Mouse (Mus musculus) granulocyte monocyte progenitor cell, adult 5-6 weeks (primary cell): ENCODE results near the gene Sec31b. TPM values are rescaled to one million over a fixed set of nuclear protein-coding genes. Genes with fewer than 3 reads are reported as not detected.

Experiments used
- ATAC-seq: replicated peaks from 2 replicates; pipeline ENCODE4 v1.8.0; 2016; ENCODE audit warnings: mild to moderate bottlenecking, moderate TSS enrichment, inconsistent platforms; ENCODE audit not compliant: poor library complexity, severe bottlenecking
- total RNA-seq, 2 experiments: library from RNA; stranded (forward) in 1 of 2; stranded (reverse) in 1 of 2; fragments of 200-712, 200-1000 nt in 1 of 2; fragments of >200 nt in 1 of 2; fragmentation: Nextera tagmentation in 1 of 2; gene quantifications; 2 replicates each; pipeline ENCODE4 v1.2.3; 2014 to 2017

The Sec31b gene
- 0.67 and 4.0 TPM in 2 replicates for total RNA-seq (2014; fragmentation: Nextera tagmentation)
- total RNA-seq (2017): 0.62 and 0.95 TPM in 2 replicates

DNA sequence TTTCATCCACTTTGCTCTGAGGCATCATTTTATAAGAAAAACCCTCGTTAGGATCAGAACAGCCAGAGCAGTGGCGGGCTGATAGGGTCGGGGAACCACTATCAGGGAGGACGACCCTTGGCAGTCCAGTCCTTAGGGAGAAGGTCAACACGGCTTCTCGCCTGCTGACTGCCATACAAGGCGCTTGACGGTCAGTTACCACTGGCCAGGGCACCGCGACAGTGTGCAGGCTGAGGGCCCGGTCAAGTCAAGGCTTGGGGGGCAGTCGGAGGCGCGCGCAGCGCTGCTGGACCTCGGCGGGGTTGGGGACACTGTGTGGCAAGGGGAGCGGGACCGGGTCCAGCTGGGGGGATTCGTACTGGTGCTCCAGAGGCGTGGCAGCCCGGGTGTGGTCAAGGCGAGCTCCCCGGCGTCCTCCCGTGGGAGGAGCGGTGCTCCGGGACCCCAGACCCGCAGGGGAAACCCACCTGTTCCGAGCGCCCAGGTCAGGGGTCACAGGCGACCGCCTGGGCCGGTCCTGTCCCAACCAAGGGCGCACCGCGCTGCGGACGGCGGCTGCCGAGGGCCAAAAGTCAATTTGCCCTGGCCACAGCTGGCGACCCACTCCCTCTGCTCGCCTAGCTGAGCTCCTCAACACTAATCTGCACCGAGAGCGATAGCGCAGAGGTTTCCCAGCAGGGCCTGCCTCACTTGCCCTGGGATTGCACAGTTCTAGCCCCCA lies at the start of gene Sec31b:
Sec31b (minus strand) TSS at position 544 of the 721 bp plus-strand sequence.
- ATAC-seq: peak; percentile 59

DNA sequence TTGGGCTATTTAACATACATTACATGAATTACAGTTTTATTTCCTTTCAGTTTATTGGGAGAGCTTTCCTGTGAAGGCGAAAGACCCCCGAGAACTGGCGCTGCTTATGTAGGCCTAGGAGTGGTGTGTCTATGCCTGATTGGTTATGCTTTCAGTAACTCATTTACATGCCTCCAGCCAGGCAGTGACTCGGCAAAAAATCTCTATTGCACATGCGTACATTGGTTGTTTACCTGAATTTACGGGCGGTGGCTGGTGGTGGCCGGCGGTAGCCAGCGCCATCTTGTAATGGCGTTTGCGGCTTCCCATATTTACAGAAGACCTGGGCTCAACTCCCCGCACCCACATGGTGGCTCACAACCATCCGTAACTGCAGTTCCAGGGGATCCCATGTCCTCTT lies 48.5 kb upstream of the Sec31b start:
- ATAC-seq: no peak

DNA sequence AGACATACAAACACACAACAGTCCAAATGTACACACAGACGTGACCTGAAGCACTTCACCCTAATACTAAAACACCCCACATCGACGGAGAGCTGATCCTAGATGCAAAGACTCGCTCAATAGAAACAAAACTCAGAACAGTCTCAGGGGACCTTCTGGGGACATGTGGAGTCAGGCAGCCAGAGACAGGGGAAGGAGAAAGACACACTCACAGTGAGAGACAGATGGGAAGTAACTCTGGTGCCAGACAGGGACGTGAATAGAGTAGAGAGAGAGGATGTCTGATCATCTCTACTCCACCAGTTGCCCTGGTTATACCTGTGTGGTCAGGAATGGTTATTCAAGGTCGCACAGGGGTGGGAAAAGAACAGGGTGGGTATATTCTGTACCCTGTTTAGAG lies 46.0 kb upstream of the Sec31b start:
- no peak for ATAC-seq

DNA sequence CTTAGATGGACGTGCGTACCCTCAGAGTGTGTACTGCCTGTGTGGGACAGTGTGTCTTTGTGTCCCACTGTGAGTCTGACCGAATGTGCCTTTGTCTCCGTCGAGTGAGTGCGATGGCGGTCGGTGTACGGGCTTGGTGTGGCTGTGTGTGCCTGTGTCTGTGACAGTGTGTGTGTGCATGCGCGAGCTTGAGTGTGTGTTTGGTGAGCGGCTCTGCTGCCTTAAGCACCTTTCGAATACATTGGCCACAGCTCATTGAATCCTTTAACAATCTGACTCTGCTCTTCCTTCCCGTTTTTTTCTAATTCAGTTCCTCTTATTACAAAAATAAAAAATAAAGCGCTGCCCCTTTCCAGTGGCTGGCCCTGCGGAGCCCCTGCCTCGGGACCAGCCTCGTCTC lies 45.3 kb upstream of the Sec31b start:
- ATAC-seq: peak; percentile 66

DNA sequence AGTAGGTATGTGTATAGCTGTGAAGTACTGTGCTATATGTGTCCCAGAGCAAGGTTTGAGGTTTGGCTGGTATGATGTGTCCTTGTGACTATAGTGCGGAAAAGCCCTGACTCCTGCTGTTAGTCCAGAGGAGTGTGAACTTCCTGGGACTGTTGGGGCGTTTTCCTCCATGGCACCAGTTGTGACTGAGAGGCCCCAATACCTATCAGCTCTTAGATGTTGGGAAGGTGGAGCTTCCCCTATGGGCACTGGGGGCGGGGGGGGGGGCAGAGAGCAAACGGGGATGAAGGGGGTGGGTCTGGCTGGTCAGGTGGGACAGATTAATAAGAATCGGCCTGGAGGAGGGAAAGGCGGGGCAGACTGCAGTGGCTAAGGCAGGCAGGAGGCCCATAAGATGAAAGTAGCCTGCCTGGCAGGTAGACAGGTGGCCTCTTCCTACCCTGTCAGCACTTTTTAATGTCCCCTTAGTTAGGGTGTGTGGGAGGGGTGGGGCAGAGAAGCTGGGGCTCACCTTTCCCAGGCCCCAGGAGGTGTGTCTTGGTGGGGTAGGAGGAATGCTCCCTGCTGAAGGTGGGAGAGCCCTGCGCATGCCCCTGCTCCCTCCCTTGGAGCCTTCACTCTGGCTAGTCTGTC lies 44.0 kb upstream of the Sec31b start:
- ATAC-seq: no peak

DNA sequence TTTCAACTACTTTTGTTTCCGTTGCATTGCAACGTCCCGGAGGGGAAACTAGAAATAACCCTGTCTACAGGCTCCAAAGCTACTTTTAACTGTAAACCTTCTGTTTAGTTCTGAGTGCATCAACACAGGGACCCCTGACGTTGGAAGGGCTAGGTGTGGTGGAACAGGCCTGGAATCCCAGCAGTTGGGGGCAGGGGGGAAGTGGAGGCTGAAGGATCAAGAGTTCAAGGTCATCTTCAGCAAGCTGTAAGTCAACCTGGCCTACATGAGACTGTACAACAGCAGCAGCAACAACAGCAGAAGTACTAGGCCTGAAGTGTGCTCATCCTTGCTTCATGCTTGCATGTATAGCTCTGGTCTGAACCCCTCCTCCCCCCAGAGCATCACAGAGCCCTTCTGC lies 42.4 kb upstream of the Sec31b start:
- ATAC-seq: no peak

DNA sequence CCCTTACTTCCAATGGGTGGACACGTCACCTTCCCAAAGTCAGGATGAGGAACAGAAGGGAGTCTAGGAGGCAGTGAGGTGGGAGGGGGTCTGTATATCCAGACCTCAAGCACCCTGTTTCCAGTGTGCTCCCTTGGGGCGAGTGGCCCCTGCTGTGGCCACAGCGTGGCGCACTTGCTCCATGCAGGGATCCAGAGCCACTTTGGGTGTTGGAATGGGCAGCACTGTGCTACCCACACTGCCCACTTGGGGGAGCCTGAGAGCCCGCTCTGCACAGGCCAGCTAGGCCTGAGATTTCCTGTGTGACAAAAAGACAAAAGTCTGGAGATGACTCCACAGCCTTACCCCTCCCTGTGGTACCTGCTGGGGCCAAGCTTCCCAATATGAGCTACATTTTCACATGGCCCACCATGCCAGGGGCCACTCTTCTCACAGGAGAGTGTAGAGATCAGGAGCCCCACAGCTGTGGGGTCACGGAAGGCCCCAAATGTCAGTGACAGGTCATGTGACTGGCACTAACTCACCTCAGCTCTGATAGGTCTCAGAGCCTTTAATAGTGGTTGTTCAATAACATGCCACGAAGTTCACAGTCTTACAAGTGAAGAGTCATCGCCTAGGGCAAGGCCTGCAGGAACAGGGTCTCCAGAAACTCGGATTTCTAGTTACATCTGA lies 37.1 kb upstream of the Sec31b start:
- peak; percentile 94 for ATAC-seq

DNA sequence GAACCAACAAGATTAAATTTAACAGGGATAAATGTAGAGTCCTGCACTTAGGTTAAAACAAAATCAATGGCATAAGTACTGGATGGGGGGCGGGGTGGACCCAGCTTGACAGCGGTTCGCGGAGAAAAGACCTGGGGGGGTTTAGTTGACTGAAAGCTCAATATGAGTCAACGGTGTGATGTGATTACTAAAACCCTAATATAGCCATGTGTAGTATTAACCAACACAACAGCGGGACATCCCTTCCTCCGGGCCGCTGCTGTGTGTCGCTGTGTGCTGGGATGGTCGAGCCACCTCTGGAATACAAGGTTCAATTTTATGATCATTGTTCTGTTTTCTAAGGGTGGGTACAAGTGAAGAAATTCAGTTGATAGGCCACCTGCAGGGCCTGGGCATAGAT lies 36.4 kb upstream of the Sec31b start:
- no peak for ATAC-seq

DNA sequence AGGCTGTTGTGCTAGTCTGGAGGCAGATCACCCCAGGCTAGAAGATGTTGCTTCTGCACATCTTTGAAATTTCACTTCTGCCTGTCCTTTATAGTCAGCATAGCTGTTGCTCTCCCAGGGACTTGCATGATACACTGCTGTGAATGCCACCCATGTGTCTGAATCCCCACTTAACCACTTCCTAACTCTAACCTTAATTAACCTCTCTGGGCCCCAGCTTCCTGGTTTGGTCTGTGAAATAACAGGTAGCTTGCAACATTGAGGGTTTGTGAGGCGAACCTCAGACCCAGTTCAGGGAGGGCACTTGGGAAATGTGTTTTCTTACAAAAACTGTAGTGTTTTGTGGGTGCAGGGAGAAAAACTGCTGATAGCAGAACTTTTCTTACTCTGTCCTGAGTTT lies 32.4 kb upstream of the Sec31b start:
- ATAC-seq: peak; percentile 68

DNA sequence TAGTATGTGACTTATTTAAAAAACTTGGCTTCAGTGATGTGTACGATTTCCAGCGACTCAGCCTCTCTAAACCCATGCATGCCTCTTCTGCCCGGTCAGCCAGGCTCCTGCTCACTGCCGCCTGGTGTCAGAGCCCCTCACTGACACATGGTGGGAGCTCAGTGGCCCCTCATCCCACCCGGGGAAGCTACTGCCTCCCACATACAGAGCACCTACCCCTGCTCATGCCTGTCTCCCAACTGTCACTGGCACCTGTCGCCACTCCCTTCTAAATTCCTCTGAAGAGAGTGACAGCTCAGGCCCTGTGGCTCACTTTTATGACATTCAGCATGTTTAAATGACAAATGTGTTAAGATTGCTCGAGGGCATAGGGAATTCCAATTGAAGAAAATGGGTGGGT lies 30.6 kb upstream of the Sec31b start:
- ATAC-seq: no peak

DNA sequence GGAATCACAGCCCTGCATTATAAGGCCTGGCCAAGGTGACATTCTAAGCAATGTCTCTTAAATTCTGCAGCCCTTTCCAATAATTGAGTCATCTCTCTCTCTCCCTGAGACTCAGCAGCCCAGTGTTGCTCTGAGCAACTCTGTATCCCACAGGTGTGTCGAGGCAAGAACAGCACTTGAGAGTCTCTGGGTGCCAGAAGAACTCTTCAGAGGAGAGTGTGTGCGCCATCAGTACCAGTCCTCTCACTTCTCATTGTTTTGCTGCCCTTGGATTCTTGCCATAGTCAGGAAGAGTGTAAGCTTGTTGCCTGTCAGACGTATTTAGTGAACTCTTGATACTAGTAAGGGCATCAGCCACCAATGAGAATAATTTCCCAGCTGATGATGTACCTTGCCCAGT lies 22.1 kb upstream of the Sec31b start:
- no peak for ATAC-seq

DNA sequence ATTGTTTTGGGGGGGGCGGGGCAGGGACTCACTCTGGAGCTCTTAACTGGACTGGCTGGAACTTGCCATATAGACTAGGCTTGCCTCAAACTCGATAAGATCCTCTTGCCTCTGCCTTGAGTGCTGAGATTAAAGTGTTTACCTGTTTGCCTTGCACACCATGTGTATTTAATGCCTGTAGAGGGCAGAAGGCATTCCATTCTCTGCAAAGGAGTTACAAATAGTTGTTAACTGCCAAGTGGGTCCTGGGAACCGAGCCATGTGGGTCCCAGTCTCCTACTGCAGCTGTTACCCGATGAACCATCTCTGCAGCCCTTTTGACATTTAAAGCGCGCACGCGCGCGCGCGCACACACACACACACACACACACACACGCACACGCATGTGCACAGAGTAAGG lies 18.3 kb upstream of the Sec31b start:
- no peak for ATAC-seq

DNA sequence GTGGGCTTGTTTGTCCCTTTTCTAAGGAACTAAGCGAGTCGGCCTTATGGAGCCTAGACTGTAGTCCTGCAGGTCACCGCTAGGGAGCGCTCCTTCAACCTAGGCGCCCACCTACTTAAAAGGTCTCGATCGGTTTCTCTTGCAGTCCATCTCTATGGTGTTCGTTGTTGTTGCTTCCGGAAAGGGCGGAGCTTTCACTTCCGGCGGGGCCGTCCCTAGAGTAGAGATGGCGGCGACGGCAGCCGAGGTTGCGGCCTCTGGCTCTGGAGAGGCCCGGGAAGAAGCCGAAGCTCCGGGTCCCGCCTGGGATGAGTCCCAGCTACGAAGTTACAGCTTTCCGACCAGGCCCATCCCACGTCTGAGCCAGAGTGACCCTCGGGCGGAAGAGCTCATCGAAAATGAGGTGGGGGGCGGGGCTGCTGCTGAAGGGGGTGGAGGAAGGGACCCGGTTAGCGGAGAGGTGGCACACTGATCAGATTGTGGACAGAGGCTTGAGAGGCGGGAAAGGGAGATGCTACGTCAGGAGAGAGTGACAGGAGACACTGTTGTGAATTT lies 17.1 kb upstream of the Sec31b start, which contains the start of gene Hif1an:
Hif1an (plus strand) TSS at position 199 of the 555 bp plus-strand sequence.
- ATAC-seq: peak; percentile 98

DNA sequence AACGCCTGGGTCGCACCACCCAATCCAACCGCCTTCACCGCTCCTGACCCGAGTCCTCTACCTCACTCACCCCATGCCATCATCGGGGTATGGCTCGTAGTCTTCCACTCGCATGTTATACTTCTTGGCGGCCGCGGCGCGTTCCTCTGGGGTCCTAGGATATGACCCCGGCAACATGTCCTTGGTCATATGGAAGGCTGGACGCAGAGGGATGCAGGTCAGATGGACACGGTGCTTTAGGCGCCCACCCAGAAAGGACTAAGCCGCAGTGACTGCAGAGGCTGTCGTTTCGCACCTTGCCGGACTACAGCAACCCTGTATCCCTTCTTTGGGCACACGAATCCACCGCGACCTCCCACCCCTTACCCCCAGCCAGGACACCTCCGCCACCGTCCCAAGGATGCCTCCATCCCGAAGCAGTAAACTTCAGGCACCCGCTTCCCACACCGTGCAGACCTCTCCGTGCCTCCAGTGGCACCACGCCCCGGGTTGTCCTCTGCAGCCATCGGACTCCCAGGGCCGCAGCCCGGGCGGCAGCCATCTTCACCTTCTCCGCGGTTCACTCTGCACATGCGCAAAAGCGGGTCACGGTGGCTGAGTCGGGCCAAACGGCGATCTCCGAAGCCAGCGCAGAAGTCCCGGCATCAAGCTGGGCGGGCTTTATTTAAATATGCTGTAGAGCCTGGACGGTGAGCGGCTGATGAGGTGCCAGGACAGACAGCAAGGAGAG lies 9.4 kb upstream of the Sec31b start, which contains the start of gene Ndufb8:
Ndufb8 (minus strand) TSS at position 580 of the 730 bp plus-strand sequence.
- peak; percentile 91 for ATAC-seq

DNA sequence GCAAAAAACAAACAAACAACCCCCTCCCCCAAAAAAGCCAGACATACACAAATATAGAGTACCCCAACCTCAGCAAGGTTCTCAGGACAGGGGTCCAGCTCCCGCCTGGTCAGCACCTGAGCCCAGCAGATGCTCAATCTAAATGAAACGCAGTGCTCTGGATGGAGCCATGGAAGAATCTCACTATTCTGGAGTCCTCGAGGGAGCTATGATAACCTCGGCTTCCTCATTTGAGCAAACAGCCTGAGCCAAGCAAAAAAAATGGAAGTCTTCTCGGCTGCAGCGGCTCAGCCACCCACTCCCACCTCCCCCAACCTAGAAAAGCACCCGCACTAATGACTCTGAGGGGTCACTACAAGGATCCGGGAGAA lies 8.8 kb upstream of the Sec31b start:
- peak; percentile 58 for ATAC-seq

DNA sequence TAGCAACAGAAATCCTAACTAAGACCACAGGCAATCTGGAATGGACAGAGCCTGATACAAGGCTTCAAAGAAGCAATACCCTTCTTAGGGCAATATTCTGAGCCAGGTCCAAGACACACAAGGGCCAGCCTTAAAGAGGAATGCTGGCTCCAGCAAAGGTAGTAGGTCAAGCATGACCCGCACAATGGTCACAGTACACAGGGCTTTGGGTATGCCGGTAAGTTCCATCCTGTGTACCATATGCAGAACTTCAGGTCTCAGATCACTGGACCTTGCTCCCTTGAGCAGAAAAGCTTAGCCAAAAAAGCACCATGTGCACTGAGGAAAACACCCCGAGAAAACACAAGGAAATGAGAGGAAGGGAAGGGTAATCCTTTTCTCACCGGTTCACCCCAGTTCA lies 7.6 kb upstream of the Sec31b start:
- no peak for ATAC-seq

DNA sequence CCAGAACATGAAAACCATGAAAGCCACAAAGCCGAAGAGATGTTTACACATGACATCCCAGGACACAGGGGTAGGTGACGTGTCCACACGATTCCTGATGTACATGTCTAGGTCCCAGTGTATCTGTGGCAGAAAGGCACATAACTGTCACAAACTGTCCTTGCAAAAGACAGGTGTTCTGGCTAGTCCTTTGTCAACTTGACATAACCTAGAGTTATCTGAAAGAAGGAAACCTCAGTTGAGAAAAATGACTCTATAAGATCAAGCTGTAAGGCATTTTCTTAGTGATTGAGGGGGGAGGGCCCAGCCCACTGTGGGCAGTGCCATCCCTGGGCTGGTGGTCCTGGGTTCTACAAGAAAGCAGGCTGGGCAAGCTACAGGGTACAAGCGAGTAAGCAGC lies 7.1 kb upstream of the Sec31b start, which contains the start of gene Gm20538:
Gm20538 (minus strand) TSS at position 101 of the 400 bp plus-strand sequence.
- no peak for ATAC-seq

DNA sequence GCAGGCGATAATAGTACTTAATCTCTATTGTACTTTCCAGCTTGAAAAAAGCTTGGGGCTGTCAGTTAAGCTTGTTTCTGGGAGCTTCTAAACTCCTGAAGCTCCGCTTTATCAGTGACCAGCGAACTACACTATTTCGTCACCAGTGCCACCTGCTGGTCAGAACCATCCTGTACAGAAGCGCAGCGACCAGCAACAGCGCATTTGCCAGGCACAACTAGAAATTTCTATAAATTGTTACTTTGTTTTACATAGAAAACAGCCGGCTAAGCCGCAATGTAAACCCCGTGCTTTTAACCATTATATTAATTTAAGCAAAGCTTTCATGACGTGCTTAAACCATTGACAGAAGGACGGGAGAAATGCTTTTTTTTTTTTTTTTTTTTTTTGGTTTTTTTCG lies 889 bp downstream of the Sec31b start:
- peak; percentile 71 for ATAC-seq

DNA sequence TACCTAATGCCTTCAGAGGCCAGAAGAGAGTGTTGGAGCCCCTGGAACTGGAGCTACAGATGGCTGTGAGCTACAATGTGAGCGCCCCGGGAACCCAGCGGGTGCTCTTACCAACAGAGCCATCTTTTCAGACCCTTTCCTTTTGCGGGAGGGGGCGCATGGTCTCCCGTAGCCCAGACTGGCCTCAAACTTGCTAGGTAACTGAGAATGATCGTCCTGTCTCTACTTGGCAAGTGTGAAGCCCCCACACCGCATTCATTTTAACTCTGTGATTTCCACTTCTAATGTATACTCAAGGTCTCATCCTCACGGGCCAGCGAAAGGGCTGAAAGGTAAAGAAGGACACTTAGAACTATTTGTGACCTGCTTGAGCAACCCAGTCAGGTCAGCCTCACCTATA lies 1.3 kb downstream of the Sec31b start:
- no peak for ATAC-seq

DNA sequence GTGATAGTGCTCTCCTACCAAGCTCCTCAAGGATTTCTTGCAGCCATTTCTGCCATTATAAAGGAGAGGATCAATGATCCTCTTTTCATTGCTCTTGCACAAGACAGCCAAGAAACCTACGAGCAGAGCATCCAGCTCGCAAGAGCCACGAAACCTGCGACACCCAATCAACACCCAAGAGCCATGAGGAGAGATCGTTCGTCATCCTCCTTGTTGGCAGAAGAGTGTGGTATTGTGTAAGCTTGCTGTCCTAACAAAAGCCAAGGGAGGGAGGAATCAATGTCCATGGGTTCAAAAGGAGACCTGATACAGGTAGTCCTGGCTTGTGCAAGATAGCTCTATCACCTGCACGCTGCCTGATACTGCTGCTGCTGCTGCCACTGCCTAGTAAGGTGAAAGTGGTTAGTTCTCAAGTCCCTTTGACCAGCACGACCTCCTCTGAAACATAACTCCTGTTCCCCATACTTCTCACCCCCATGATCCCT lies 2.9 kb downstream of the Sec31b start:
- no peak for ATAC-seq
